Mouse (Mus musculus): ENCODE data around the gene Pram1. TPM values are rescaled to one million over a fixed set of nuclear protein-coding genes. Genes with fewer than 3 reads are reported as not detected.

Pram1 gene
- total and polyA plus RNA-seq, 2 experiments from 2014 or later: 0.30 TPM; not detected in 1

GRCm38 (mm10) chr17:33631236-33631635 is 6.6 kb upstream of the Pram1 start:
- WGBS: 92% methylated on average over 9 of the region's 9 CpGs
- no peak for ATAC-seq
- Histone ChIP-seq H3K9ac (no peak overlapping the region), H3K27me3 (ENCODE audit: insufficient read depth, low read length) (no peaks in the 10 kb centered on the region), H3K4me1 (ENCODE audit: insufficient read depth) (peaks cover 14% of the 10 kb centered on the region), H3K9me3 (ENCODE audit: low read length) (no peaks in the 10 kb centered on the region), H3K4me3 (ENCODE audit: low read depth, low read length) (no peak overlapping the region), H3K4me2 (ENCODE audit: low read depth) (no peak overlapping the region), H3K36me3 (ENCODE audit: insufficient read depth) (peaks cover 7% of the 10 kb centered on the region), H3K27ac (ENCODE audit: low read depth, low read length) (no peak overlapping the region)
- no peak for DNase-seq
- TF ChIP-seq CTCF (IDR thresholded peaks at IDR 0.05; ENCODE audit: low read depth): no peak

GRCm38 (mm10) chr17:33631796-33632195 is 6.1 kb upstream of the Pram1 start:
- 62% methylated on average over 5 of the region's 5 CpGs for WGBS
- Histone ChIP-seq H3K4me3 (ENCODE audit: low read depth, low read length) (no peak overlapping the region), H3K9me3 (ENCODE audit: low read length) (no peaks in the 10 kb centered on the region), H3K9ac (no peak overlapping the region), H3K36me3 (ENCODE audit: insufficient read depth) (peaks cover 7% of the 10 kb centered on the region), H3K27ac (ENCODE audit: low read depth, low read length) (no peak overlapping the region), H3K4me1 (ENCODE audit: insufficient read depth) (peaks cover 14% of the 10 kb centered on the region), H3K27me3 (ENCODE audit: insufficient read depth, low read length) (no peaks in the 10 kb centered on the region), H3K4me2 (ENCODE audit: low read depth) (no peak overlapping the region)
- DNase-seq (no peak), ATAC-seq (no peak)
- no peak for TF ChIP-seq CTCF (IDR thresholded peaks at IDR 0.05; ENCODE audit: low read depth)

- whole genome bisulfite sequencing: 72% methylated on average over 2 of the region's 2 CpGs
Observed at GRCm38 (mm10) chr17:33637038-33637437, 818 bp upstream of the Pram1 start.

GRCm38 (mm10) chr17:33639743-33640142 is 1.9 kb downstream of the Pram1 start:
- Histone ChIP-seq H3K9me3 (ENCODE audit: low read length) (no peaks in the 10 kb centered on the region), H3K9ac (no peak overlapping the region), H3K4me1 (ENCODE audit: insufficient read depth) (no peaks in the 10 kb centered on the region), H3K4me2 (ENCODE audit: low read depth) (no peak overlapping the region), H3K27me3 (ENCODE audit: insufficient read depth, low read length) (no peaks in the 10 kb centered on the region), H3K4me3 (ENCODE audit: low read depth, low read length) (no peak overlapping the region), H3K27ac (ENCODE audit: low read depth, low read length) (no peak overlapping the region), H3K36me3 (ENCODE audit: insufficient read depth) (peaks cover 27% of the 10 kb centered on the region)
- WGBS: 73% methylated on average over 6 of the region's 6 CpGs
- no peak for TF ChIP-seq CTCF (IDR thresholded peaks at IDR 0.05; ENCODE audit: low read depth)
- DNase-seq: no peak
- ATAC-seq: no peak

More at GRCm38 (mm10) chr17:33637038-33637437, 818 bp upstream of the Pram1 start:
- Histone ChIP-seq H3K27me3 (ENCODE audit: insufficient read depth, low read length) (no peaks in the 10 kb centered on the region), H3K27ac (ENCODE audit: low read depth, low read length) (no peak overlapping the region), H3K36me3 (ENCODE audit: insufficient read depth) (peaks cover 11% of the 10 kb centered on the region), H3K9me3 (ENCODE audit: low read length) (no peaks in the 10 kb centered on the region), H3K9ac (no peak overlapping the region), H3K4me3 (ENCODE audit: low read depth, low read length) (no peak overlapping the region), H3K4me1 (ENCODE audit: insufficient read depth) (no peaks in the 10 kb centered on the region), H3K4me2 (ENCODE audit: low read depth) (no peak overlapping the region)
- no peak for ATAC-seq
- DNase-seq: no peak
- TF ChIP-seq CTCF (IDR thresholded peaks at IDR 0.05; ENCODE audit: low read depth): no peak

- DNase-seq: no peak
- 97% methylated on average over 4 of the region's 4 CpGs for WGBS
- ATAC-seq: no peak
Observed at GRCm38 (mm10) chr17:33644068-33644467, 6.2 kb downstream of the Pram1 start.

GRCm38 (mm10) chr17:33645073-33645472 is 7.2 kb downstream of the Pram1 start:
- no peak overlapping the region for H3K4me3 ChIP-seq (ENCODE audit: low read depth, low read length)
- no peaks in the 10 kb centered on the region for H3K4me1 ChIP-seq (ENCODE audit: insufficient read depth)
- H3K4me2 ChIP-seq (ENCODE audit: low read depth): no peak overlapping the region
- H3K27ac ChIP-seq (ENCODE audit: low read depth, low read length): no peak overlapping the region
- no peak for DNase-seq
- H3K27me3 ChIP-seq (ENCODE audit: insufficient read depth, low read length): no peaks in the 10 kb centered on the region
- peaks cover 75% of the 10 kb centered on the region for H3K36me3 ChIP-seq (ENCODE audit: insufficient read depth)
- WGBS: 92% methylated on average over 8 of the region's 8 CpGs
- no peak for ATAC-seq
- TF ChIP-seq CTCF (IDR thresholded peaks at IDR 0.05; ENCODE audit: low read depth): no peak
- H3K9me3 ChIP-seq (ENCODE audit: low read length): no peaks in the 10 kb centered on the region
- no peak overlapping the region for H3K9ac ChIP-seq

More at GRCm38 (mm10) chr17:33644068-33644467, 6.2 kb downstream of the Pram1 start:
- no peak overlapping the region for H3K27ac ChIP-seq (ENCODE audit: low read depth, low read length)
- no peaks in the 10 kb centered on the region for H3K4me1 ChIP-seq (ENCODE audit: insufficient read depth)
- H3K27me3 ChIP-seq (ENCODE audit: insufficient read depth, low read length): no peaks in the 10 kb centered on the region
- no peak overlapping the region for H3K9ac ChIP-seq
- no peaks in the 10 kb centered on the region for H3K9me3 ChIP-seq (ENCODE audit: low read length)
- H3K36me3 ChIP-seq (ENCODE audit: insufficient read depth): peaks cover 66% of the 10 kb centered on the region
- TF ChIP-seq CTCF (IDR thresholded peaks at IDR 0.05; ENCODE audit: low read depth): no peak
- H3K4me3 ChIP-seq (ENCODE audit: low read depth, low read length): no peak overlapping the region
- no peak overlapping the region for H3K4me2 ChIP-seq (ENCODE audit: low read depth)

GRCm38 (mm10) chr17:33649781-33650475 is 12.1 kb downstream of the Pram1 start:
- Histone ChIP-seq H3K4me2 (ENCODE audit: low read depth) (no peak overlapping the region), H3K4me3 (ENCODE audit: low read depth, low read length) (no peak overlapping the region), H3K27me3 (ENCODE audit: insufficient read depth, low read length) (no peaks in the 10 kb centered on the region), H3K27ac (ENCODE audit: low read depth, low read length) (no peak overlapping the region), H3K4me1 (ENCODE audit: insufficient read depth) (no peaks in the 10 kb centered on the region), H3K9me3 (ENCODE audit: low read length) (no peaks in the 10 kb centered on the region), H3K9ac (no peak overlapping the region), H3K36me3 (ENCODE audit: insufficient read depth) (peaks cover 84% of the 10 kb centered on the region)
- DNase-seq (no peak), ATAC-seq (no peak)
- WGBS: 98% methylated on average over 34 of the region's 34 CpGs
- TF ChIP-seq CTCF (IDR thresholded peaks at IDR 0.05; ENCODE audit: low read depth): no peak

All from forebrain, postnatal 0 days (tissue).